Mouse (Mus musculus) stomach, postnatal 0 days (tissue): ENCODE results near the gene Gja5. TPM values are rescaled to one million over a fixed set of nuclear protein-coding genes. Genes with fewer than 3 reads are reported as not detected.

Source experiments
- ATAC-seq: fragments of 200-750 bp; cut with Nextera tagmentation; 2 replicates; pipeline ENCODE4 v1.8.0; 2017; ENCODE audit not compliant: low FRiP score, low TSS enrichment
- DNase-seq: peaks from one replicate; pipeline ENCODE4 v3.0.0-alpha.2; 2016; ENCODE audit warnings: low spot score
- H3K27ac ChIP-seq: fragments of 300-500 bp; sonication (generic); replicated peaks from 2 replicates; pipeline ENCODE4 v1.5.1; 2014; ENCODE audit warnings: mild to moderate bottlenecking, control low read depth
- H3K27me3 ChIP-seq: fragments of 300-500 bp; sonication (generic); 2 replicates; pipeline ENCODE4 v1.6.1; 2014; ENCODE audit warnings: low read length; ENCODE audit not compliant: control insufficient read depth, insufficient read depth
- H3K36me3 ChIP-seq: fragments of 300-500 bp; sonication (generic); 2 replicates; pipeline ENCODE4 v1.6.1; 2014; ENCODE audit warnings: low read length, mixed read lengths; ENCODE audit not compliant: control insufficient read depth, insufficient read depth
- H3K4me1 ChIP-seq: fragments of 300-500 bp; sonication (generic); replicated peaks from 2 replicates; pipeline ENCODE4 v1.6.1; 2014; ENCODE audit warnings: antibody characterized with exemption; ENCODE audit not compliant: control insufficient read depth, insufficient read depth
- H3K4me2 ChIP-seq: fragments of 300-500 bp; sonication (generic); replicated peaks from 2 replicates; pipeline ENCODE4 v1.6.1; 2014; ENCODE audit warnings: low read depth, mild to moderate bottlenecking, control low read depth, moderate library complexity
- H3K4me3 ChIP-seq: fragments of 300-500 bp; sonication (generic); 2 replicates; pipeline ENCODE4 v1.5.1; 2014; ENCODE audit warnings: low read depth, low read length, control low read depth
- H3K9ac ChIP-seq: fragments of 300-500 bp; sonication (generic); 2 replicates; pipeline ENCODE4 v1.6.1; 2014; ENCODE audit warnings: mild to moderate bottlenecking, low read length, control low read depth, mixed read lengths
- H3K9me3 ChIP-seq: fragments of 300-500 bp; sonication (generic); 2 replicates; pipeline ENCODE4 v1.6.1; 2016; ENCODE audit warnings: low read length; ENCODE audit not compliant: control insufficient read depth
- CTCF ChIP-seq: IDR thresholded peaks from 2 replicates; pipeline ENCODE4 v1.5.1; 2016; ENCODE audit warnings: antibody characterized with exemption, low read depth, mild to moderate bottlenecking, moderate library complexity
- EP300 ChIP-seq: optimal IDR thresholded peaks from 2 replicates; pipeline ENCODE3; 2016; ENCODE audit warnings: antibody characterized with exemption
- WGBS: fragments of 180-500 bp; shearing (Covaris S2); extraction: QIAGEN DNeasy Blood & Tissue Kit; methylation state at CpG from one replicate; pipeline ENCODE4 v1.1.7; 2014; 5-methylcytosine and 5-hydroxymethylcytosine counted together
- polyA plus RNA-seq: library from polyadenylated mRNA; unstranded; fragments of >200 nt; fragmentation: Nextera tagmentation; extraction: Ambion mirVana; gene quantifications from 2 replicates; pipeline ENCODE4 v1.2.1, GENCODE M21; 2015

Gja5 gene
- polyA plus RNA-seq, 1 experiment from 2014 or later, result 4.1 TPM

DNA sequence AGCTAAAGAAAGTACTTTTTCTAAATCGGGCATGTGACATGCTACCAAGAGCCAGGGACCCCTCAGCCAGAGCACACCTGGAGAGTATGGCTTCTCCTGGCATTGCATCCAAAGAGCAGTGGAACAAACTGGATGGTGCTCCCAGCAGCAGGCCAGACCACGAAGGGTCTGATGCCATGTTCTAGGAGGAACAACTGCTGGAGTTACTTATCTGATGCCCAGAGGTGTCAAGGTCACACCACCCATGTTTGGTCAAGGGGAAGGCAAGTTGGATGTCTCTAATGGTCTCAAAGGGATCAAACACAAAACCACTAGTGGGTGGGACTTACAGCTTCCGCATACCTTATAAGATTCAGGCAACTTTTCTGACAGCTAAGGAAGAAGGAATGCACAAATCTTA is 74.5 kb downstream of the Gja5 start:
- WGBS, result 76% methylated on average over 3 of the region's 3 CpGs
- H3K27ac ChIP-seq, result no peak overlapping the region
- no peak overlapping the region for H3K4me2 ChIP-seq
- no peaks in the 10 kb centered on the region for H3K36me3 ChIP-seq
- no peaks in the 10 kb centered on the region for H3K27me3 ChIP-seq
- TF ChIP-seq EP300 (no peak), CTCF (no peak)
- DNase-seq (no peak), ATAC-seq (no peak)
- H3K9ac ChIP-seq, result no peak overlapping the region
- no peak overlapping the region for H3K4me3 ChIP-seq
- no peaks in the 10 kb centered on the region for H3K4me1 ChIP-seq
- no peaks in the 10 kb centered on the region for H3K9me3 ChIP-seq

DNA sequence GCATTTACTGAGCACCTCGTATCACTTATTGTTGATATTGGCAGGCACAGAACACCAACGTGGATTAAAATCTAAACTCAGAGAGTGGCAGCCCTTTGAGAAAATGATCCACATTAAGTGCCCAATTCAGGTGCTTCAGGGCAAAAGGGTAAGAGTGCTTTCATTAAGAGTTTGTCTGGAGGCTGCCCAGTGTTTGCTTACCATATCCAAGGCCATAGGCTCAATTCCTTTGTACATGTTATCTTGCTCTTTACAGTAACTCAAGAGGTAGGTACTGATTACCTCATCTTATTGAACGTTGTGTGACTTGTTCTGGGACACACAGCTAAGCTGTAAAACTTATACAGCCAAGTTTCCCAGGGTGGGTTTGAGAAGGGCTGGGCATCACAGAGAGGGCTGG is 77.3 kb downstream of the Gja5 start:
- H3K4me3 ChIP-seq, result no peak overlapping the region
- no peak for ATAC-seq
- DNase-seq, result no peak

DNA sequence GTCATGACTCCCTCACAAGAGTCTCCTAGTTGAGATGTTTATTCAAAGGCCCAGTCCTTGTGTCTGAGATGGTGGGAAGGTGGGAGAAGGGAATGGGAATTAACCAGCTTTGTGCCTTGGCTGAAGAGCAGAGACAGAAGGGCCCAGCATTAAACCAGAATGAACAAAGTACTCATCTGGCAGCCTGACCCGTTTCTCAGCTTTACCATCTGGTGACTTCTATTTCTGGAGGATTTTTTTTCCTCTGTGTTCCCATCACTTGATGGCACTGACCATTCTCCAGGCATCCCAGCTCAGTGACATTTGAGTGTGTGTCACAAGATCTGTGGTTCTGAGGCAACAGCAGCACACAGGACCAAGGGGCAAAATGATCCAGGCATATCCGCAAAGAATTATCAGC is 78.2 kb downstream of the Gja5 start:
- Histone ChIP-seq H3K4me1 (no peaks in the 10 kb centered on the region), H3K4me3 (no peak overlapping the region), H3K36me3 (no peaks in the 10 kb centered on the region), H3K27ac (no peak overlapping the region), H3K4me2 (no peak overlapping the region), H3K9ac (no peak overlapping the region), H3K27me3 (no peaks in the 10 kb centered on the region), H3K9me3 (no peaks in the 10 kb centered on the region)
- no peak for DNase-seq
- no peak for ATAC-seq
- 89% methylated on average over 2 of the region's 2 CpGs for WGBS
- TF ChIP-seq CTCF, result no peak
- no peak for TF ChIP-seq EP300

More for the DNA sequence above, 77.3 kb downstream of the Gja5 start:
- TF ChIP-seq EP300 (no peak), CTCF (no peak)
- no peak overlapping the region for H3K4me2 ChIP-seq
- no peaks in the 10 kb centered on the region for H3K4me1 ChIP-seq
- WGBS, result 37% methylated on average over 3 of the region's 3 CpGs
- no peak overlapping the region for H3K27ac ChIP-seq
- H3K9me3 ChIP-seq, result no peaks in the 10 kb centered on the region
- no peak overlapping the region for H3K9ac ChIP-seq
- no peaks in the 10 kb centered on the region for H3K27me3 ChIP-seq
- no peaks in the 10 kb centered on the region for H3K36me3 ChIP-seq

DNA sequence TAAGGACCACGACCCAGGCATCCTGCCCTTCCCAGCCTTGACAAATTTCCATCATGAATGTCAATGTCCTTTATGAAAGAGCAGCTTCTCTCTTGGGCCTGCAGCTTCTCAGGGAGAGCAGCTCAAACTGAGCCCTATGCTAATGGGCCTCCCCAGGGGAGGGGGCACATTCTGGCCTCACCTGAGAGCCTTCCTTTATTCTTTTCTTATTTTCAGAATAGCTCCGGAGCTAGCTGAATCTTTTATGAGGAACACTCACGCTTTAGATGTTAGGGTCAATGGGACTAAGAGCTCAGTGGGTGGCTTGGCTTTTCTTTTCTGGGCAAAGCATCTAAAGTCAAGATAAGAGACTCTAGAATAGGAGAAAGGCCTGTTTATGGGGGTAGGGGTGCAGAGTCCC is 88.0 kb downstream of the Gja5 start:
- WGBS, result 56% methylated on average over 3 of the region's 3 CpGs
- no peak for TF ChIP-seq CTCF
- TF ChIP-seq EP300, result no peak
- H3K4me3 ChIP-seq, result no peak overlapping the region
- H3K27me3 ChIP-seq, result no peaks in the 10 kb centered on the region
- H3K36me3 ChIP-seq, result no peaks in the 10 kb centered on the region
- ATAC-seq (no peak), DNase-seq (no peak)
- H3K9me3 ChIP-seq, result no peaks in the 10 kb centered on the region
- no peaks in the 10 kb centered on the region for H3K4me1 ChIP-seq
- H3K9ac ChIP-seq, result no peak overlapping the region
- H3K4me2 ChIP-seq, result no peak overlapping the region
- H3K27ac ChIP-seq, result no peak overlapping the region

DNA sequence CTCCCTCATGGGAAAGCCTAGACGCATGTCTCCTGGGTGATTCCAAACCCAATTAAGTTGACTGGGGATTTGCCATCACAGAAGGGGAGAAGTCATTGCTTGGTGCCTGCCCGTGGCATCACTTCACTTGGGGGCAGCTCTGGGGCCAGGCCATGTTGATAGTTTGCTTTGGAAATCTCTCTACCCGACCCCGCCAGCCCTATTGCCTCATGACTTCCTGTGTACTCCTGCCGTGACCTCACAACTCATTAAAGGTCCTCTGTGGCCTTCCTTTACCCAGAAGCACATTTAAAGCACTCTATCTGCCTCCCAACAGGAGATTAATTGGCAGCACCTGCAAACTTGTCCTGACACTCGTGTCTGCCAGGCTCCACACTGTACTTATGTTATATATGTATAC is 93.3 kb downstream of the Gja5 start:
- H3K4me3 ChIP-seq, result no peak overlapping the region
- H3K27me3 ChIP-seq, result no peaks in the 10 kb centered on the region
- TF ChIP-seq EP300 (no peak), CTCF (no peak)
- H3K4me2 ChIP-seq, result no peak overlapping the region
- no peaks in the 10 kb centered on the region for H3K4me1 ChIP-seq
- no peak for ATAC-seq
- H3K9ac ChIP-seq, result no peak overlapping the region
- DNase-seq, result no peak
- WGBS, result 30% methylated on average over 6 of the region's 6 CpGs
- H3K36me3 ChIP-seq, result no peaks in the 10 kb centered on the region
- no peak overlapping the region for H3K27ac ChIP-seq
- no peaks in the 10 kb centered on the region for H3K9me3 ChIP-seq

DNA sequence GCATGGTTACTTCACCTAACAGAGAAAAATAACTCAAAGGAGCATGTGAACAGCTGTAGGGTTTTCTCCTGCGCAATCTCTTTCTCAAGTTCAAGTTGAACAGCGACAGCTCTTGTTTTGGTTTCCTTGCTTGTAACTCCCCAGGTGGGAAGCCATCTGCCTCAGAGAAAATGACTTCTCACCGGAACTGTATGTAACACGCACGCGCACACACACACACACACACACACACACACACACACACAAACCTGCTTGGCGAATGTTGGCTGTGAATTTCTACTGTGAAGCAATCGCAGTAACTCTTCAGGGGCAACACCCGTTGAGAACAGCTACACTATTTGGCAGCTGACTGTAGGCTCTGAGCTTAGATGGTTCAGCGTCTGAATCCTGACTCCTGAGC is 98.6 kb downstream of the Gja5 start:
- no peaks in the 10 kb centered on the region for H3K27me3 ChIP-seq
- H3K4me2 ChIP-seq, result no peak overlapping the region
- DNase-seq (no peak), ATAC-seq (no peak)
- H3K9me3 ChIP-seq, result no peaks in the 10 kb centered on the region
- H3K36me3 ChIP-seq, result no peaks in the 10 kb centered on the region
- no peak overlapping the region for H3K9ac ChIP-seq
- H3K27ac ChIP-seq, result no peak overlapping the region
- TF ChIP-seq CTCF (no peak), EP300 (no peak)
- no peaks in the 10 kb centered on the region for H3K4me1 ChIP-seq
- H3K4me3 ChIP-seq, result no peak overlapping the region
- WGBS, result 92% methylated on average over 10 of the region's 10 CpGs
